Mouse (Mus musculus) ZHBTc4 (cell line): ENCODE measurements around the gene Phlpp1.

Experiments
- DNase-seq: peaks from one replicate; pipeline ENCODE4 v3.0.0-alpha.2; 2011; ENCODE audit warnings: low read depth, low spot score

The Phlpp1 gene

GRCm38 (mm10) chr1:106243371-106243770 lies 71.8 kb downstream of the Phlpp1 start:
- peak; percentile 10 for DNase-seq

GRCm38 (mm10) chr1:106244245-106244644 lies 72.7 kb downstream of the Phlpp1 start:
- no peak for DNase-seq

GRCm38 (mm10) chr1:106254047-106254446 lies 82.5 kb downstream of the Phlpp1 start:
- no peak for DNase-seq

- no peak for DNase-seq
These were observed 85.6 kb downstream of the Phlpp1 start for GRCm38 (mm10) chr1:106257176-106257575.

- no peak for DNase-seq
These were observed 96.7 kb downstream of the Phlpp1 start for GRCm38 (mm10) chr1:106268028-106268799.

GRCm38 (mm10) chr1:106269337-106269736 lies 97.8 kb downstream of the Phlpp1 start:
- DNase-seq = no peak

- DNase-seq = no peak
These were observed 101.4 kb downstream of the Phlpp1 start for GRCm38 (mm10) chr1:106272916-106273315.

- DNase-seq = no peak
These were observed 102.2 kb downstream of the Phlpp1 start for GRCm38 (mm10) chr1:106273801-106274200.

GRCm38 (mm10) chr1:106274561-106275001 lies 103.0 kb downstream of the Phlpp1 start:
- DNase-seq = peak; percentile 9

GRCm38 (mm10) chr1:106275142-106275541 lies 103.6 kb downstream of the Phlpp1 start:
- no peak for DNase-seq

GRCm38 (mm10) chr1:106275731-106276130 lies 104.2 kb downstream of the Phlpp1 start:
- DNase-seq = no peak

GRCm38 (mm10) chr1:106276824-106277223 lies 105.3 kb downstream of the Phlpp1 start:
- no peak for DNase-seq

GRCm38 (mm10) chr1:106277286-106277685 lies 105.7 kb downstream of the Phlpp1 start:
- no peak for DNase-seq

GRCm38 (mm10) chr1:106278552-106279060 lies 107.1 kb downstream of the Phlpp1 start:
- DNase-seq = peak; percentile 66

GRCm38 (mm10) chr1:106279404-106280123 lies 108.0 kb downstream of the Phlpp1 start:
- no peak for DNase-seq

- no peak for DNase-seq
These were observed 108.8 kb downstream of the Phlpp1 start for GRCm38 (mm10) chr1:106280171-106280913.

- no peak for DNase-seq
These were observed 115.3 kb downstream of the Phlpp1 start for GRCm38 (mm10) chr1:106286815-106287214.

GRCm38 (mm10) chr1:106289065-106289464 lies 117.5 kb downstream of the Phlpp1 start:
- DNase-seq = no peak

- DNase-seq = no peak
These were observed 118.0 kb downstream of the Phlpp1 start for GRCm38 (mm10) chr1:106289580-106289979.

GRCm38 (mm10) chr1:106309394-106310039 lies 138.0 kb downstream of the Phlpp1 start:
- no peak for DNase-seq

GRCm38 (mm10) chr1:106310285-106310684 lies 138.7 kb downstream of the Phlpp1 start:
- DNase-seq = no peak
